Mouse (Mus musculus) hindbrain, embryonic 11.5 days (tissue): ENCODE data around the gene Atxn7. TPM values are rescaled to one million over a fixed set of nuclear protein-coding genes. Genes with fewer than 3 reads are reported as not detected.
A peak's percentile ranks its signal among the peaks of the same experiment; 100 is the strongest.

Experiments used
- ATAC-seq: fragments of 200-750 bp; cut with Nextera tagmentation; 2 replicates; pipeline ENCODE4 v1.8.0; 2017; ENCODE audit warnings: mild to moderate bottlenecking, moderate TSS enrichment, moderate library complexity; ENCODE audit not compliant: low FRiP score
- DNase-seq: peaks from one replicate; pipeline ENCODE4 v3.0.0-alpha.2; 2015; ENCODE audit warnings: low spot score
- H3K27ac ChIP-seq: fragments of 300-500 bp; sonication (generic); 2 replicates; pipeline ENCODE4 v1.5.1; 2014; ENCODE audit warnings: mild to moderate bottlenecking, low read depth, low read length
- H3K27me3 ChIP-seq: fragments of 300-500 bp; sonication (generic); 2 replicates; pipeline ENCODE4 v1.6.1; 2014; ENCODE audit warnings: mild to moderate bottlenecking, low read length, moderate library complexity, mixed read lengths; ENCODE audit not compliant: control insufficient read depth, insufficient read depth
- H3K36me3 ChIP-seq: fragments of 300-500 bp; sonication (generic); 2 replicates; pipeline ENCODE4 v1.6.1; 2014; ENCODE audit warnings: mild to moderate bottlenecking, low read length, moderate library complexity, mixed read lengths; ENCODE audit not compliant: control insufficient read depth, insufficient read depth
- H3K4me1 ChIP-seq: fragments of 300-500 bp; sonication (generic); replicated peaks from 2 replicates; pipeline ENCODE4 v1.6.1; 2014; ENCODE audit warnings: low read length, mixed read lengths; ENCODE audit not compliant: control insufficient read depth, insufficient read depth
- H3K4me2 ChIP-seq: fragments of 300-500 bp; sonication (generic); replicated peaks from 2 replicates; pipeline ENCODE4 v1.6.1; 2014; ENCODE audit warnings: mild to moderate bottlenecking, low read depth, low read length
- H3K4me3 ChIP-seq: fragments of 300-500 bp; sonication (generic); 2 replicates; pipeline ENCODE4 v1.5.1; 2014; ENCODE audit warnings: low read depth, low read length
- H3K9ac ChIP-seq: fragments of 300-500 bp; sonication (generic); 2 replicates; pipeline ENCODE4 v1.6.1; 2014; ENCODE audit warnings: low read depth, low read length
- H3K9me3 ChIP-seq: fragments of 300-500 bp; sonication (generic); 2 replicates; pipeline ENCODE4 v1.6.1; 2016; ENCODE audit warnings: low read length; ENCODE audit not compliant: control insufficient read depth
- WGBS: fragments of 180-500 bp; shearing (Covaris S2); extraction: QIAGEN DNeasy Blood & Tissue Kit; methylation state at CpG from one replicate; pipeline ENCODE4 v1.1.7; 2014; 5-methylcytosine and 5-hydroxymethylcytosine counted together
- polyA plus RNA-seq: library from polyadenylated mRNA; unstranded; fragments of >200 nt; fragmentation: Nextera tagmentation; extraction: Ambion mirVana; gene quantifications from 2 replicates; pipeline ENCODE4 v1.2.1, GENCODE M21; 2014

Atxn7 gene
- polyA plus RNA-seq, 1 experiment from 2014 or later: 6.3 TPM

DNA sequence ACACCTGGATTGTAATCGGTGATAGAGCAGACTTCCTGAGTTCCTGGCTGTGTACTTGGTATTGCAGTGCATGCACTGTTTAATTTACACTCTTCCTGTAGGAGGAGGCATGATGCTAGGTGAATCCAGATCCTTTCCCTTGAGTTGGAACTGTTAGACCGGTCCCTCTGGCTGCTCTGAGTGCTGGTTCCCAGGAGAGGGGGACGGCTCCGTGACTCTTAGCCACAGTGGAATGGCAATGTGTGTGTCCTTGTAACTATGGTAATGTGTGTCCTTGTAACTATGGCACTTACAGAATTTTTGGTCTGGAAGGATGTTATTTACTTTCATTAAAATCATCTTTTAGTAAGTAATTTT, 103.9 kb downstream of the Atxn7 start:
- Histone ChIP-seq H3K4me1 (no peaks in the 10 kb centered on the region), H3K4me2 (no peak overlapping the region), H3K27me3 (no peaks in the 10 kb centered on the region), H3K9me3 (no peaks in the 10 kb centered on the region), H3K4me3 (no peak overlapping the region), H3K27ac (no peak overlapping the region), H3K9ac (no peak overlapping the region), H3K36me3 (no peaks in the 10 kb centered on the region)
- ATAC-seq: no peak
- DNase-seq: no peak
- 58% methylated on average over 4 of the region's 4 CpGs for WGBS

DNA sequence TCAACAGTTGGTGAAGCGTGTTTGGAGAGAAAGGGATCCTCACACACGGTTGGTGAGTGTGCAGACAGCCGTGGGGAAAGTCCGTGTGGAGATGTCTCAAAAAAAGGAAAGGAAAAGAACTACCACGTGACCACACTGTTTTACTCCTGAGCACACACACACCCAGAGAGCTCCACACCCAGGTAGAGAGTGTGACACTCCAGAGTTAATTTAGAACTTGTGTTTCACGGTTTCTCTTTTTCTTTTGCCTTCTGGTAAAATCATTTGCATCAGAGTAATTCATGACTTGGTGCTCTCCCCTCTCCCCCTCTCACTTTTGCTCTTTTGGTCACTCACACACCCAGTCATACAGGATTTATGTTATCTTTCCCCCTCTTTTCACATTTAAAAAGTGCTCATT, 105.0 kb downstream of the Atxn7 start:
- no peaks in the 10 kb centered on the region for H3K27me3 ChIP-seq
- no peak overlapping the region for H3K9ac ChIP-seq
- H3K9me3 ChIP-seq: no peaks in the 10 kb centered on the region
- 0 out of 2 replicates have a peak, but pooled peaks cover 4% of the 10 kb centered on the region for H3K4me1 ChIP-seq
- H3K4me3 ChIP-seq: no peak overlapping the region
- H3K27ac ChIP-seq: no peak overlapping the region
- H3K36me3 ChIP-seq: no peaks in the 10 kb centered on the region
- ATAC-seq (no peak), DNase-seq (no peak)
- no peak overlapping the region for H3K4me2 ChIP-seq
- WGBS: 83% methylated on average over 6 of the region's 6 CpGs

DNA sequence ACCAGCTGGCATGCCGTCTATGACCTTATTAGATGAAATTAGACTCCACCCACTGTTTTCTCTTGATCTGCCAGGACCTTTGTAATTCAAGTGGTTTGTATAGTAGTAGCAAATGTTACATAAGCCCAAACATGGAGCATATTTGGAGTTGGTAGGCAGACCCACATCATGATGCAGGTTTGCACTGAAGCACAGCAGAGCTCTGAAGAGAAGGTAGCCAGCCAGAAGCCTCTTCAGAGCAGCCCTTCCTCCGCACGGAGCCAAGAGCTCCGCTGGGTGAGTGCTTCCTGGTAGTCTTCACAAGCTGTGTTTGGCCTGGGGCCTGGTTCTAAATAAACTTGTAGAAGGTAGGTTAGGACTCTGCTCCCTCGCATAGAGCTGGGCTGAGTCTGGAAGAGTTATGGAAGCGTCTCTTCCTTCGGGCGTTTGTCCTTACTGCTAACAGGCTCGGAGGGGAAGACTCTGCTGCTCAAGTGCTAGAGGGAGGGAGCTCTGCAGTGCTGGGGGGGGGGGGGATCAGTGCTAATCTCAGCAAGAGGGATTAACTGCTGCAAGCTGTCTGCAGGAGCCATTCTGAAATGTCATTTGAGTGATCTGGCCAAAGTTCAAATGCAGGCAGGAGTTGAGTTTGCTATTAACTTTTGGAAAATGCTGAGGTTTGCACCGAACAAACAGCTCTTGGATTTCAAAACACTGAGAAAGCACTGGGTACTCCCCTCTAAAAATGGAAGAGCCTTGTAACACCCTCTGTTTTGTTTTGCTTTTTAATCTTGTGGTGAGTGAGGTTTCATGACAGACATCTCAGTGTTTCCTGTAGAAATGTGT, 106.6 kb downstream of the Atxn7 start:
- Histone ChIP-seq H3K4me1 (0 out of 2 replicates have a peak, but pooled peaks cover 7% of the 10 kb centered on the region), H3K9me3 (no peaks in the 10 kb centered on the region), H3K27ac (no peak overlapping the region), H3K36me3 (no peaks in the 10 kb centered on the region), H3K4me3 (no peak overlapping the region), H3K27me3 (no peaks in the 10 kb centered on the region), H3K4me2 (no peak overlapping the region), H3K9ac (no peak overlapping the region)
- DNase-seq (peak; percentile 34), ATAC-seq (no peak)
- WGBS: 12% methylated on average over 10 of the region's 10 CpGs

DNA sequence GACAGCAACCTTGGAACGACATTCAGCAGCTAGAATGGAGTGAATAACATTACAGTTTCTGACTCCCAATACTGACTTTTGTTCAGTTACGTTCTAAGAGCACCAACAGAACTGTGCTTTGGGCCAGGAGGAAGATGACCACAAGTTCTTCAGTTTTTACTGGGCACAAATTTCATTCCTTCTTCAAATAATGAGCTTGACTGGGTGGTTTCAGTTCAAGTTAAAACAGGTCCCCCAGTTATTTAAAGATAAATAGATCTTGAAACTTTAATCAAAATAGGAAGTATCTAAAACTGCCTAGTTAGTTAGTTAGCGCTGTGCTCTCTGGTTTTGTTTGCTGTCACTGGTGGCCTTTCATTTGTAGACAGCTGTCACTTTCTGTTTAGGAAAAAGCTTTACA, 107.3 kb downstream of the Atxn7 start:
- 28% methylated on average over 3 of the region's 3 CpGs for WGBS
- Histone ChIP-seq H3K36me3 (no peaks in the 10 kb centered on the region), H3K9ac (no peak overlapping the region), H3K9me3 (no peaks in the 10 kb centered on the region), H3K4me2 (no peak overlapping the region), H3K27me3 (no peaks in the 10 kb centered on the region), H3K27ac (no peak overlapping the region), H3K4me1 (0 out of 2 replicates have a peak, but pooled peaks cover 7% of the 10 kb centered on the region), H3K4me3 (no peak overlapping the region)
- no peak for DNase-seq
- no peak for ATAC-seq

DNA sequence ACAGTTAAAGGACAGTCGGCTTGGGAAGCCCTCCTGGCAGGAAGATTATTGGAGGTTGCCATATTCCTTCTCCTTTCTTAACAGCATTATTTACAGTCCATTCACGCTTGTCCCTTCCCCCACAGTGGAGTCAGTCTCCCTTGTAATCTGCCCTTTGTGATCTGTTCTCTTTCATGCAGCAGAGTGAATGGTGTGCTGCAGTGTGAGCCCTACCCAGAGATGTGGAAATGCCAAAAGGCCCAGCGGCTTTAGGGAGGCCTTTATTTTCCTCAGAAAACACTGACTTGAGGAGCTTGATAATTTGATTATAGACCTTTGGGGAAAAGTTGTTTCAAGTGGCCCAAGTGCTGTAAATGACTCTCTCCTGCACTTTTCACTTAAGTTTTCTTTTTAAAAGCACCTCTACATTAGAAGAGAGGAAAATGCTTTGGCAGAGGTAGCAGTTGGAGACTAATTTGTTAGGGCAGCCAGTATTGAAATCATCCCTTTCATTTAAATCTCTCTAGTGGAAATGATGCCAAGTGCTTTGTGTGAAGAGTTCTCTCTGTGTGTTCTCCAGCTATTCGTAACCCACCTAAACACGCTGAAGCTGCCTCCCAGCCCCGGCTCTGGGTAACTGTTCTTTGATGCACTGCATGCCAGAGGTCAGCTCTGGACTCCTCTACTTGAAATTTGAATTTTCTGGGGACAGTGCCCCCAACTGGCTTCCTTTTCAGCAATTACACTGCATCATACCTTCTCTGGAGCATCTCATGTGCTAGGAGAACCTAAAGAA, 109.5 kb downstream of the Atxn7 start:
- Histone ChIP-seq H3K36me3 (no peaks in the 10 kb centered on the region), H3K4me2 (no peak overlapping the region), H3K4me3 (no peak overlapping the region), H3K9me3 (no peaks in the 10 kb centered on the region), H3K4me1 (0 out of 2 replicates have a peak, but pooled peaks cover 7% of the 10 kb centered on the region), H3K9ac (no peak overlapping the region), H3K27ac (peak overlapping the region; percentile 79), H3K27me3 (no peaks in the 10 kb centered on the region)
- peak; percentile 60 for DNase-seq
- 12% methylated on average over 6 of the region's 6 CpGs for WGBS
- ATAC-seq: peak; percentile 93

DNA sequence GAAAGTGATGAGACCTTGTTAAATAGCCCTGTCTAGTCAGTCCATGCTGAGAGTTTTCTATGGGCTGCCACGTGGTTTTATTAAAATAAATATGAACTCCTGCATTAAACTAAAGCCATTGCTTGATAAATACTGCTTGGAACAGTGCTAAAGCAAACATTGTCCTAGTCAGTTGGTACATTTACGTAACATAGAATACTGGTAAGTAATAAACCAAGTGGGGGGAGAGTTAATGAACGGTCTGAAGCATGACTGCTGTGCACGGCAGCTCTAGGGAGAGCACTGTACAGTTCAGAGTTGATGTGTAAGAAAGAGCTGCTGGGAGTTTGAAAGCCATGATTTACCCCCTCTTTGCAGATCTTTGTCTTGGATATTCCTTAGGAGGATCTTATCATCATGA, 110.2 kb downstream of the Atxn7 start:
- Histone ChIP-seq H3K27me3 (no peaks in the 10 kb centered on the region), H3K9me3 (no peaks in the 10 kb centered on the region), H3K27ac (peak overlapping the region; percentile 79), H3K4me1 (0 out of 2 replicates have a peak, but pooled peaks cover 7% of the 10 kb centered on the region), H3K9ac (no peak overlapping the region), H3K36me3 (no peaks in the 10 kb centered on the region), H3K4me2 (no peak overlapping the region), H3K4me3 (no peak overlapping the region)
- 64% methylated on average over 4 of the region's 4 CpGs for WGBS
- ATAC-seq: no peak
- DNase-seq: no peak

DNA sequence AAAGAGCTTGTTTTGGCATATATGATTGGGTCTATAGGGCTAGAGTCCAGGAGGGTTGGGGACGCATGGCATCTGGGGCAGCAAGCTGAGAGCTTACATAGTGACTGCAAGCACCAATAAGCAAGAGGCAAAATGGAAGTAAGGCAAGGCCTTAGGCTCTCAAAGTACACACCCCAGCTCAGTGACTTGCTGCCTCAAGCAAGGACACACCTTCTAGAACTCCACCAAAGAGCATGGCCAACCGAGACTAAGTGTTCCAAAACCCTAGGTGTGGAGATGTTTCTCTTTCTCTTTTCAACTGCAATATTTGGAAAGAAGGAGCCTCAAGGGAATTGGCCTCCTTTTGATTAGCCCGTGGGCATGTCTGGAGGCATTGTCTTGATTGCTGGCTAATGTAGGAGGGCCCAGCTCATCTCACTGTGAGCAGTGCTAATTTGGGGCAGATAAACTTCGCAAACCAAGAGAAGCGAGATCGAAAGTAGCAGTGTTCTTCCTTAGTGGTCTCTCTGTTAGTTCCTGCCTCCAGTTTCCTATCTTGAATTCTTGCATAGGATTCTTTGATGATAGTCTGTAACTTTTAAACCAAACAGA, 119.5 kb downstream of the Atxn7 start:
- H3K27ac ChIP-seq: no peak overlapping the region
- no peak overlapping the region for H3K4me3 ChIP-seq
- WGBS: 94% methylated on average over 6 of the region's 6 CpGs
- no peaks in the 10 kb centered on the region for H3K27me3 ChIP-seq
- no peak for DNase-seq
- H3K4me2 ChIP-seq: no peak overlapping the region
- H3K36me3 ChIP-seq: no peaks in the 10 kb centered on the region
- H3K9ac ChIP-seq: no peak overlapping the region
- H3K4me1 ChIP-seq: no peaks in the 10 kb centered on the region
- ATAC-seq: no peak
- H3K9me3 ChIP-seq: no peaks in the 10 kb centered on the region

DNA sequence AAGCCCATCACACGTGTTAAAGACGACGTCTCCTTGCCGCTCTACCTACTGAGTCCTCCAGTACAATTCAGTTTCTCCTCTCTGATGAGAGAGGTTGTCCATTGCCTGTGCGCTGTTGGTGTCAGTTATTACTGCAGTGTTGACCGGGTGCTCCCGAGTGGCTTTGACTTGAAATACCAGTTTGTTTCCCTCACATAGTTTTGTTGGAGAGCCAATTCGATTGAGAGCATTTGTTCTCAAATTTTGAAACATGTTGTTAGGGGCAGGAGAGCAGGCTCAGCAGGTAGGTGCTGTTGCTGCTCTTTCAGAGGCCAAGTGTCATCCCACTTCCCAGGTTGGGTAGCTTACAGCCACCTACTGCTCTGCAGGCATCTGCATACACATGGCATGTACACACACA, 122.6 kb downstream of the Atxn7 start:
- DNase-seq: no peak
- Histone ChIP-seq H3K9me3 (no peaks in the 10 kb centered on the region), H3K27me3 (no peaks in the 10 kb centered on the region), H3K4me1 (no peaks in the 10 kb centered on the region), H3K4me2 (no peak overlapping the region), H3K36me3 (no peaks in the 10 kb centered on the region), H3K4me3 (no peak overlapping the region), H3K9ac (no peak overlapping the region), H3K27ac (no peak overlapping the region)
- ATAC-seq: no peak
- WGBS: 97% methylated on average over 8 of the region's 8 CpGs
